Mouse (Mus musculus): ENCODE results near the gene Cmtm1.
"Not testable (repeated sequence)": the region's sequence is repeated elsewhere in the genome, so short reads cannot be mapped to it uniquely, and the experiment has no call there.

- not testable (repeated sequence) for TF ChIP-seq ZNF384 (IDR thresholded peaks at IDR 0.05; ENCODE audit: low read depth, low read length); CHD2 (IDR thresholded peaks at IDR 0.05; ENCODE audit: low read depth, low read length); ZC3H11A (IDR thresholded peaks at IDR 0.05; ENCODE audit: borderline replicate concordance, low read depth, low read length); HCFC1 (IDR thresholded peaks at IDR 0.05; ENCODE audit: borderline replicate concordance, insufficient read depth, low read length)
These were observed 45.5 kb downstream of the Cmtm1 start for GRCm38 (mm10) chr8:104264271-104264935.

All from ES-E14 (cell line).